Mouse (Mus musculus): ENCODE measurements around the gene Slamf9.

The Slamf9 gene

DNA sequence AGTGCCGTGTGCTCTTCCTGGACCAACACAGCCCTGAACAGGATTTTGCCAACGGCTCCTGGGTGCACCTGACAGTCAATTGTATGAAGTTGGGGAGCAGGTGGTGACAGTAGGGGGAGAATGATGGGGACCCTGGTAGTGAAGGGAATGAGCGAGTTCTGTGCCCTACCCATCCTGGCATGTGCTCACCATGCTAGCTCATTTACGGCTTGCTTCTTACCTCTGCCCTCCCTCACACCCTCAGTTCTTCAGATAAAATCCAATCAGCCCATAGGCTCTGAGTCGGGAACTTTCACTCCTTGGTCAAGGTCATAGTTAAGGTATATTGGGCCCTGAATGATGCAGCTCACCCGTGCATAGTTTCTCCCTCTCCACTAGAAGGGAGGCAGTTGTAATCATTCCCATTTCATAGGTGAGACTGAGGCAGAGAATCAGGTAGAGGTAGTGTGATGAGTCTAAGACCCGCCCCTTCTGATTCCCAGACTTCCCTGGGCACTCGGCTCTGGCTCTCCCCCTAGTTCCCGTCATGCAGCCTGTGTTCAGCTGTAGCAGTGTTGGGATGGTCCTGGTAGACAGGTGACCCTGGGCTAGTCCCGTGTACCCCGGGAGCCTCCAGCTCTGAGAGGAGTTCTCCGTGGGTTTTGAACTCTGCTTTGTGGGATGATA is 14.6 kb downstream of the Slamf9 start:
- DNase-seq (ENCODE audit: low read depth, low spot score), result no peak

DNA sequence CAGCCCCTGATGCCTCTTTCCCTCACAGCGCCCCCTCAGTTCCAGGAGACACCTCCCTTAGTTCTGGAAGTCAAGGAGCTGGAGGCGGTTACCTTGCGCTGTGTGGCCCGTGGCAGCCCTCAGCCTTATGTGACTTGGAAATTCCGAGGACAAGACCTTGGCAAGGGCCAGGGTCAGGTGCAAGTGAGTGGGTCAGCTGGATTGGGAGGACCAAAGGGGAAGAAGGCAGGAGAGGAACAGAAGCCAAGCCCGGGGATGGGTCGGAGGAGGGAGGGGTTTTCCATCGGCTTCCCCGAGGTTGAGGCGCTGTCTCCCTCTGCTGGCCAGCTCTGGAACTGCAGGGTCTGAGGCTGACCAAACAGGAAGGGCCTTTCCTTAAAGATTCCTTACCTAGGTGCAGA is 15.1 kb downstream of the Slamf9 start:
- peak; percentile 68 for DNase-seq (ENCODE audit: low read depth, low spot score)

DNA sequence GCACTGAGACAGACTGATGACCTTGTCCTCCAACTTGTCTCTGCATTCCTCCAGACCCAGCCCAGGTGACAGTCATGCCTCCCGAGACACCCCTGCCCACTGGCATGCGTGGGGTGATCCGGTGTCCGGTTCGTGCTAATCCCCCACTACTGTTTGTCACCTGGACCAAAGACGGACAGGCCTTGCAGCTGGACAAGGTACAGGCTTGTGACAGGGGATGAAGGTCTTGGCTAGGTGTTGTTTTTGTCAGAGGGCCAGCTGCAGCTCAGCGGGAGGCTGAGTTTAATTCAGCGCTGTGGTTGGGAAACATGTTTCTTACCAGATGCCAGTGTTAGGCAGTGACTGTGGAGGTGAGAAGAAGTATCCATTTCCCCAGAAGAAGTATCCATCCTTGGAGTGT is 16.9 kb downstream of the Slamf9 start:
- DNase-seq (ENCODE audit: low read depth, low spot score), result no peak

DNA sequence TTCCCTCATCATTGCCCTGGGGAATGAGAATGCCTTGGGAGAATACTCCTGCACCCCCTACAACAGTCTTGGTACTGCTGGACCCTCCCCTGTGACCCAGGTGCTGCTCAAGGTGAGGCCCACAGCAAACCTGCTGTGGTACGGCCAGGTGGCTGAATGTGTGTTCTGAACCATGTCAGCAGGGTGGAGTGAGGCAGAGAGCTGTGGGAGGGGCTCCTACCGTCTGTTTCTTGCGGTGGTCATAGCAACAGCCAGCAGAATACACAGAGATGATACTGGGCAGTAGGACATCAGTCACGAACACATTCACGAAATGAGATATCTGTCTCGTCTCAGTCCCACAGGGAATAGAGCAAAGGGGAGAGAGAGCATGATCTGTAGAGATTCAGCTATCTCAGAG is 18.4 kb downstream of the Slamf9 start:
- DNase-seq (ENCODE audit: low read depth, low spot score), result no peak

DNA sequence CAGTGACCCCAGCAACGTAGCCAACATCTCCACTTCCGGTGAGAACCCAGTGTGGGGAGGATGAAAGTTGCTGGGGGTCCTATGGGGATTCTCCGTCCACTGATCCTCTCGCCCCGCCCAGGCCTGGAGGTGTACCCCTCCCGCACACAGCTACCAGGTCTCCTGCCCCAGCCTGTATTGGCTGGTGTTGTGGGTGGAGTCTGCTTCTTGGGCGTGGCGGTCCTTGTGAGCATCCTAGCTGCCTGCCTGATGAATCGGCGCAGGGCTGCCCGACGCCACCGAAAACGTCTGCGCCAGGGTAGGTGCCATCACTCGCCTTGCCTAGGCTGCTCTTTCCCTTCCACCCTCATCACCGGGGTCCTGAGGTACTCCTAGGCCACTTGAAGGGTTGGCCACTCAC is 20.9 kb downstream of the Slamf9 start:
- DNase-seq (ENCODE audit: low read depth, low spot score), result no peak

DNA sequence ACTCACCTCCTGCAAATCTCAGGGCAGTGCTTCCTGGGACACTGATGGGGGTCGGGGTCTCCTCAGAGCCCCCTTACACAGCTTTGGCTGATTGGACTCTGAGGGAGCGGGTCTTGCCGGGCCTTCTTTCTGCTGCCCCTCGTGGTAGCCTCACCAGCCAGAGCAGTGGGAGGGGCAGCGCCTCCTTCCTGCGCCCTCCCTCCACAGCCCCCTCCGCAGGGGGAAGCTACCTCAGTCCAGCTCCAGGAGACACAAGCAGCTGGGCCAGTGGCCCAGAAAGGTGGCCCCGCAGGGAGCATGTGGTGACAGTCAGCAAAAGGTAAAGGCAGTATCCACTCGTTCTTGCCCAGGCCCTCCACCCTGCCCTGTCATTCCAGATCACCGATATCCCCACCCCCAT is 22.3 kb downstream of the Slamf9 start:
- DNase-seq (ENCODE audit: low read depth, low spot score), result no peak

DNA sequence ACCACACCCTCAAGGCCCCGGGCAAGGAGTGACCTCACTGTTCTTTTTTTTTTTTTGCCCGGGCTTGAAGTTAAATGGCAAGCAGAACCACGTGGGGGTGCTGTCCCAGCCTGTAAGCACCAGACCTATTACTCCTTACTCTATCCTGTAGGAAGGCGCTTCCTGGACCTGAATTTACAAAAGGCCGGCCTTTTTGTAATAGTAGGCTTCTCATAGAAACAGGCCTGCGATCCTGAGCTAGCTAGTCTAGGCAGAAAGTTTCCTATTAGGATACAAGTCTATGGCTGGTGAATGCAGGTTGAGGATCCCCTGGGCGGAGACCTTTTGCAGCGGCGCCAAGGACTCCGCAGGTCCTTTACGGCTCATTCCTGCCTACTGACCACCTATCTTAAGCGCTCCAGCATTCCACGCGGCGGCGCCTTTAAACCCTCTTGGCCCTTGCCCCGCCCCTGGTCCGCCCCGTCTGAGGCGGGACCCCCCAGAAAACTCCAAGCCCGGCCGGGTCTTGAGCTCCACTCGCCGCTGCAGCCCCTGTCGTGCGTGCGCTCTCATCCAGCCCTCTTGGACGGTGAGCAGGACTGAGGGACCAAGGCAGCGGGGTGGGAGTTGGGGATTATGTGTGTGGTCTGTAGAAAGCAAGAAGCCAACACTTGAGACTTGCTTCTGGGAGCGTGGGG is 24.7 kb downstream of the Slamf9 start, which contains the start of gene Tagln2:
Gene Tagln2 (plus strand): TSS at position 283 of the 677 bp plus-strand sequence.
- peak; percentile 68 for DNase-seq (ENCODE audit: low read depth, low spot score)

DNA sequence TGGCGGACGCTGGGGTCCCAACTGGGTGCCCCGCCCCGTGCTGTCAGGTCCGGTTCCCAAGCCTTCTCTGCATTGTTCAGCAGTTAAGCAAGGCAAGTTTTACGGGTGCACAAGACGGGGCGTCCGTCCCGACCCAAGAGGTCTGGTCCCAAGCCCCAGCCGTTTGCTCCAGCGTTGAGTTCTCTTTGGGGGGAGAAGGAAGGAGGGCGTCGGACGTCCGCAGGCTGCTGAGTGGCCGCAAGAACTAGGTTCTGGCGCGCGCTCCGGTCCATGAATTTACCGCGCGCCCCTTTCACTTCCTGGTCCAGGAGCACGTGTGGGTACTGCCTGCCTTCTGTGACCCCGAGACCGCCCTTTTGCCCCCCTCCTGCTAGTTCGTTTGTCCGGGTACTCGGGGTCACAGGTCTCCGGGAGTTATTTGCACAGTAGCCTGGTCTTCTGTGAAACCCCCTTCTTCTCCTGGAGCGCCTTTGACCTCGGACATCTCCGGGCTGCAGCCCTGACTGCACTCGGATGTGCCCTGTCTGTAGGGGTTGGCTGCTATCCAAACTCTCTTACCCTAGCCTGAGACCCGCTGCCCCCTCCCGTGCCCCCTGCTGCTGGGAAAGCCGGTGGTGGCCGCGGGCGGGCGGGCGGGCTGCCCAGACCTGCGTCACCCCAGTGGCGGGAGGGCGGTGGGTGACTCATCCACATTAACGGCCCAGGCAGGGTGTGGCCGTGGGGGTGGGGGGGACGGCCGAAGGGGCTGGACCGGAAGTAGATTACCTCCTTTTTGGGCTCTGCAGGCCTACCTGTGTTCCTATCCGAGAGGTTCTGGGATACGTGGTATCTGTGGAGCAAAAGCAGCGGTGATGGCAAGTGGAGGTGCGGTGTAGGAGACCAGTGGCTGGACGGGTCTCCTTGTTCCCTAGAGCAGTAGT is 25.6 kb downstream of the Slamf9 start:
- DNase-seq (ENCODE audit: low read depth, low spot score), result peak; percentile 80

DNA sequence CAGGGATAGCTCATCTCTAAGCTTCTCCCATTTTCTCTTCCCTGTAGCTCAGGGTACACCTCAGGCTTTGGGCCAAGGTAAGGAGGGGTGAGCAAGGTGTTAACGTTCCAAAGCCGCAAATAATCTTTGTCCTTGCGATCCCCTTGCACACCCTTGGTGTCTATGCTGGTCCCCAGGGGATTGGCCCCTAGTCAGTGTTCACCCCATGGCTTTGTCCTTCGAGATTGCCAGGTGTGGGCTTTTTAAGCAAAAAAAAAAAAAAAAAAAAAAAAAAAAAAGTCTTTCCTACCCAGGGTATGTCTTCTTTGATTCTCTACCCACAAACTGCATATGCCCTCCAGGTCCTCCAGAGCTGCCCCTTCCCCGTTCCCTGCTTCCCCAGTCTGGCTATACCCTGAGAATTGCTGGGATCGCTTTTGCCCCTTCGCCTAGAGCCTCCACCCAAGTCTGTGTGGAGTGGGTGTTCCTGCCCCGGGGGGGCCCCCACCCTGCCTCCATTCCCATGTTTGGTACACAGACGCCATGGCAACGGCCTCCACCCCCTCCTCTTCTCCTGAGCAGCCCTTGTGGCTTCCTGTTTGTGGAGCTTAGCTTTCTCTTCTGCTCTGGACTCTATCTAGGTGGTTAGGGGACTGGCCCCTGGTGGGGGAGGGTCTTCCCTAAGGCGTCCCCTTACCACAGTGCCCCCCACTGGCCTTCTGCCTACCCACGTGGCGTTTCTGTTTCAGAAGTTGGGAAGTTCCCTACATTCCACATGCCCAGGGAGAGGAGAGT is 26.4 kb downstream of the Slamf9 start:
- DNase-seq (ENCODE audit: low read depth, low spot score), result peak; percentile 91

DNA sequence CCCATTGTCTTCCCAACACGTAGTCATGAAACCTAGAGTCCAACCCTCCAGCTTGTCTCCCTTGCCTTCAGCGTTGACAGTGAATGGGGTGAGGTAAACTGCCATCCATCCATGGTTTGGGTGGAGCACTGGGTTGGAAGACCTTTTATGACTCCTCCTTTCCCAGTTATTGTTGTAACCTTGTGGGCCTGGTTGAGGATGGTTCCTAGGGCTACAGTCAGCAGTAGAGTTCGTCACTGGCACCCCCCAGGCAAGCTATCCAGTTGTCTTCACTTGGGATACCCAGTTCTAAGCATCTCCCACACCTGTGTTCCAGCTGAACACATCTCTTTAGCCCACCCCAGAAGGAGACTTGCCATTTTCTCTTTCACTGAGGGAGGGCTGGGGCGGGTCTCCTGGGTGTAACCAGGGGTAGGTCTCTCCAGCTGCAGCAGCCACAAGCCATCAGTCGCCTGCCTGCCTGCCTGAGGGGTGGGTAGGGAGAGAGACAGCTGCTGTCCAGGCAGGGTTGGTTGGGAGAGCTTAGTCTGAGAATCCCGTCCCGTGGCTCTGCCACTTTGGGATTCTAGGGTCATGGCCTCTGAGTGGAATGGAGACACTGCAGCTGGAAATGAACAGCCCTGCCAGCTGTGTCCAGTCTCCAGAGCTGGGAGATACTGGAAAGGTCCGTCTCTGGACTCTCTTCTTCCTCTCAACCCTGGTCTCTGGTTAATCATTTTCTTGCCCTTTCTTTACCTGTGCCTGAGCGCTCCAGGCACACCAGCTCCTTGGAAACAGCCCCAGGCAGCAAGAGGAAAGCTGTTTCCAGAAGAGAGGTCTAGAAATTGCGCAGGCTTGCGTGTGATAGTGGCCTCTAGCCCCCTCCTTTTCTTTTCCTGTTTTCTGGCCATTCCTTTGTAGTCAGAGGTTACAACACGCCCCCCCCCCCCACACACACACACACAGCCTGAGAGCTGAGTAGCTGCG is 27.3 kb downstream of the Slamf9 start:
- DNase-seq (ENCODE audit: low read depth, low spot score), result peak; percentile 36

DNA sequence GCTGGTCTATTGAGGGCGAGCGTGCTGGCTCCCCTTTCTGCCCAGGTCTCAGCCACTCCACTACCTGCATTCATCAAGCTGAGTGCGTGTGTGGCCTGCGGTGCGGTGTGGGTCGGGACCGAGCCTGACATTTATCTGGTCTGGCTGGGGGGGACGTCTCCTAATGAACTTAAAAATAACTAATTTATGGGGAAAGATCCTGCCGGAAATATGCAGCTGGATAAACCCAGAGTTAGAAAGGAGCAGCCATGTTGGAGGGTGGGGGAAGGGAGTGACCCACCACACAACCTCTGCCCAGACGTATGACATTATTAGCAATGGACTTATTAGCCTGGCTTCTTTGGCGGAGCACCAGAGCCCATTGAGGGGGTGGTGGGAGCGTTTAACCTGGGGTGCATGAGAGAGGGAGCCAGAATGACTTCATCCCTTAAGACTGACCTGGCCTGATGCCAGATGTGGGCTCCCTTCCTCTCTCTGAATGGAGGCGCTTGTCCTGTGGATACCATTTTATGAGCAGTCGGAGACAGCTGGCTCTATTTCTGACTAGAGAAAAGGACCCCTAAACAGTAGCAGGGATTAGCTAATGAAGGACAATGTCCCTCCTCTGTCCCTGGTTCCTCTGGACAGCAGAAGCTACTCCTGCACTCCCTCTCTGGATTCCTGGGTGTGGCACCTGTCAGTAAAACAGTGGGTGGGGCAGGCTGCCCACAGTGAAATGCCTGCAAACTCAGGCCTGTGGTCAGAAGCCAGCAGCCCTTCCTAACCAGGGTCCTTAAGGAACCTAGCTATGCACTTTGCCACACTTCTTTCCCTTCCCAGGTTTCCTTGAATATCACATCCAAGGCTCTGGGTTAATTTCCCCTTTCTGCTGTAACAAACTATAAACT is 28.2 kb downstream of the Slamf9 start:
- DNase-seq (ENCODE audit: low read depth, low spot score), result no peak

DNA sequence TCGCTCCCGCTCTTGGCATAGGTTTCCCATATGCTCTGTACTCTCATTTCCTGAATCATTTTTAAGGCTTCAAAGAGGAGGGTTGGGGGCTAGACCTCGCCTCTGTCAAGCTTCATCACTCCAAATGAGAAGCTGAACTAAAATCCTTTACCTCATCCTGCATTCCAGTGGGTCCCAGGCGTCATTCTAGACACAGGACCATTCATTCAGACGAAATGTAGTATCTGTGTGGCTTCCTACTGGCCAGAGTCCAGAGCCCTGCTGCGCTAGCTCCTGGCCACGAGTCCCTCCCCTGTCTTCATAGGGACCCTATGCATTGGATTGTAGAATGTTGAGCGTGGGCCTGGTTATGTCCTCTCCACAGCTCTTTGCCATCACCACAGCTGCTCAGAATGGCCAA is 29.6 kb downstream of the Slamf9 start:
- DNase-seq (ENCODE audit: low read depth, low spot score), result no peak

DNA sequence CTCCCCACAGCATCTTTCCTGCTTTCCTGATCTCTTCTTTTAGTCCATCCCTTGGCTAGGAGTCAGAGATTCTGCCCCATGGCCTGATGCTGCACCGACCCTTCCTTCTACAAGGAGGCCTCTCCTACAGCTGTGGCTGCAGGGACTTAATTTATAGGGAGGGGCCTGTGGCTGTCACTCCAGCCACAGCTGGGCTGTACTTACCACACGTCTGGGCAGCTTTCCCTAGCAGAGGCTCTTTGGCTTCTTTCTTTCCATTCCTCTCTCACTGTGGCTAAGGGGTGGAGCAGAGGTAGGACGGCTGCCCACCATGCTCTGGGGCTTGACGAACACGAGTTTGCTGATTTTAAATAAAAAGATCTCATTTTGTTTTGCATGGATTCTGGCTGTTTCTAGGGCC is 31.8 kb downstream of the Slamf9 start:
- no peak for DNase-seq (ENCODE audit: low read depth, low spot score)

DNA sequence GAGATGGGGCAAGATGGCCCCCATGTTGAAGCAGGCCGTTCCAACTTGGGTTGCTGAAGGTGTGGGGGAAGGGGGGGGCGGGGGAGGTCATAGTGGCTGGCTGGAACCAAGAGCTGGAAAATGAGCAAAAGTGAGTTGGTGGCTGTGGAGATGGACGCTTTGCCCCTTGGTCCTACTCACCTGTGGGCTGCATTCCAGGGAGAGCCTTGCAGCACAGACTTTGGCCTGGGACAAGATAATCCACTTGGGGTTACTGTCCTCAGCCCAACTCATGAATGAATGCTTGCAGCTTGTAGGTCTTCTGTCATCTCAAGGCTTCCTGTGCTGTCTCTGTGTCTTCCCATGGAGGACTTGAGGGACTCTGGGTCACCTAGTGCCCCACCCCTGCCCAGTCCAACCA is 32.5 kb downstream of the Slamf9 start:
- DNase-seq (ENCODE audit: low read depth, low spot score), result no peak

DNA sequence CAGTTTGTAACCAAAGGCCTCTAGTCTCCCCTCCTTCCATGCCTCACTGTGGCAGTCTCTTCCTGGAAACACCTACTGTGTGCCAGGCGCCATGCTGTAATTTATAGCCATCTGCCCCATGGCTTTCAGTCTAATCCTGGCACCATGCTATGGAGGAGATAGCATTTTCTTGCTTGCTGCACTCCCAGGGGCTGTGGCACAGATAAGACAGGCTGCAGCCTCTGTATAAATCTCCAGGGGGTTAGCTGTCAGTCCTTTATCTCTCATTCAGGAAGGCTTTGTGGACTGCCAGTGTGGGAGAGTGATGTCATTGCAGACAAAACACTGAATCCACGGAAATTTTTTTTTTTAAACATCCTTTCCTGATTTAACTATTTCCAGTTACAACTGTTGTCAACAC is 33.0 kb downstream of the Slamf9 start:
- no peak for DNase-seq (ENCODE audit: low read depth, low spot score)

DNA sequence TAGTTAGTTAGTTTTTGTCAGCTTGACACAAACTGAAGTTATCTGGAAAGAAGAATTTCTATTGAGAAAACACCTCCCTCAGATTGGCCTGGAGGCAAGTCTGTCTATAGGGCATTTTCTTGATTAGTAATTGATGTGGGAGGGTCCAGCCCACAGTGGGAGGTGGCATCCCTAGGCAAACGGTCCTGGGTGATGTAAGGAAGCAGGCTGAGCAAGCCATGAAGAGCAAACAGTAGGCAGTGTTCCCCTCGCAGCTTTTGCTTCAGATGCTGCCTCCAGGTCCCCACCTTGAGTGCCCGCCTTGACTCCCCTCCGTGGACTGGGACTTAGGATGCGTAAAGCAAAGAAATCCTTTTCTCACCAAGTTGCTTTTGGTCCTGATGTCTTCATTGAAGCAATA is 34.1 kb downstream of the Slamf9 start:
- DNase-seq (ENCODE audit: low read depth, low spot score), result no peak

DNA sequence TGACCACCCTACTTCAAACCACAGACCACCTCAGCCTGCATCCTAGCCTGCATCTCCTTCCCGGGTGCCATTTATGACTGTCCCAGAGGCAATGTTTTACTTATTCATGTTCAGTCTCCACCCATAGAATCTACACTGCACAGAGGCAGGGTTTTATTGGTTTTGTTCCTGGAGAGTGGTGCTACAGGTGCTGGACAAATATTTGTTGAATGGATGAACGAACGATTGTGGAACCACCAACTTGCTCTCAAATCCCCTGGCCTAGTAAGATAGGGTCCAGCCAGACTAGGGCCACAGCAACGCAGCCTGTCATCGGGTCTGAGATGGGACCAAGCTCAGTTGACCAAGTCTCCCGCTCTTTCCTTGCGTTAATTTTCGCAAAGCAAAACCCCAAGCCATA is 34.8 kb downstream of the Slamf9 start:
- DNase-seq (ENCODE audit: low read depth, low spot score), result no peak

DNA sequence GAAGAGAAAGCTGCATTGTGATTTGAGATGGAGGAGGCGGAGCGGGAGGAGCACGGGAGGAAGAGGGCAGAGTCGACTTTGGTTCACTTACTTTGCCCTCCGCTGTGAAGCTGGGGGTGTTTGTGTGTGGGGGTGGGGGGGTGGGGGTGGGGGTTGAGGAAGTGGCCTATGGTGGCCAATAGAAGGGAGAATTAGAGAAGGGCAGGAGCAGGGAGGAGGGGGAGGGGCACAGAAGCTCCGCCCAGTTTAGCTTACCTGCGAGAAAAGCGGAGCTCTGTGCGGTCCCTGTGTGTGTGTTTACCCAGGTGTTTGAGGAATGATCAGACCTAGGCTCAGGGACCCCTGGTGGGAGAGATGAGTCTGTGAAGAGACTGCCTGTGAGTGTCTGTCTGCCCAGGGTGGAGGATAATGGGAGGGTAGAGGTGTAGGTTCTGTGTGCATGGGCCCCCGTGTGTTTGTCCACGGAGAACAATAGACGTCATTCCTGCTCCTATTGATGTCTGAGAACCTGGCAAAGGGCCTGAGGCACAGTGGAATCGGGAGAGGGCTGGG is 35.3 kb downstream of the Slamf9 start:
- no peak for DNase-seq (ENCODE audit: low read depth, low spot score)

DNA sequence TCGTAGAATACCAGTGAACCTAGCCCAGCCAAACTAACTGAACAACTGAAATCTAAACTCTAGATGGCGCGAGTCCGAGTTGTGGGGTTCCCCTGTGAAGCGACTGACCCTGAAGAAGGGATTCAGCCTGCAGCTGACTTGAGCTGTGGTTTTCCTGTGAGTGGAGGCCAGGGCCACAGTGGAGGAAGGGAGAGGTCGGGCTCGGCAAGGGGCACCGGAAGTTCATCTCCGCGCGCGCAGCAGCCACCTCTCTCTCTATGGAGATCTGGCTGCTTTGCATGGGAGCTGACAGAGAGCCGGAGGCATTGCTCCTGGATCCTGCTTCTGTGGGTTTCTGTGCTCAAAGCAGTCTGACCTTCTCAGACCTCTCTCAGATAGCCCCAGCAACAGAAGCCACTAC is 37.8 kb downstream of the Slamf9 start:
- DNase-seq (ENCODE audit: low read depth, low spot score), result peak; percentile 80

Measured in CD4-positive helper T cell, adult 2 months (primary cell).